Comparison of ENCODE assay signal across 12 mouse cellular contexts in genomic region chr2:166346421-166347182, GRCm38 (mm10).
DNase-seq lines count a peak whose midpoint lies in the region; ATAC-seq lines count a peak whose summit lies in the region.
"Had no signal": no experiment of that assay in that cellular context is flagged by ENCODE, and none has a peak within 500 bp of the region (broad histone marks: within the 10 kb centered on the region; RNA-seq: fewer than 3 reads in every experiment).

No protein-coding gene starts in this region.

- no peak overlapping the region for H3K4me3 ChIP-seq in forebrain, embryonic 11.5 days (ENCODE audit: low read depth, low read length)
- no peak overlapping the region for H3K4me3 ChIP-seq in forebrain, embryonic 10.5 days
- no peak overlapping the region for H3K4me3 ChIP-seq in midbrain, embryonic 12.5 days
- H3K4me3 ChIP-seq: limb, embryonic 12.5 days had no signal

- no peaks in the 10 kb centered on the region for H3K36me3 ChIP-seq in forebrain, embryonic 11.5 days (ENCODE audit: control insufficient read depth, insufficient read depth, low read length)
- H3K36me3 ChIP-seq in forebrain, embryonic 10.5 days (replicated peaks): no peaks in the 10 kb centered on the region
- H3K36me3 ChIP-seq in midbrain, embryonic 12.5 days: no peaks in the 10 kb centered on the region
- H3K36me3 ChIP-seq: G1E; limb, embryonic 12.5 days had no signal

- no peak overlapping the region for H3K4me2 ChIP-seq in forebrain, embryonic 11.5 days (ENCODE audit: low read depth, low read length, severe bottlenecking)
- H3K4me2 ChIP-seq in midbrain, embryonic 12.5 days (replicated peaks): no peak overlapping the region
- H3K4me2 ChIP-seq: limb, embryonic 12.5 days had no signal

- H3K4me1 ChIP-seq in forebrain, embryonic 11.5 days (replicated peaks; ENCODE audit: control insufficient read depth, insufficient read depth, low read length): peaks cover 7% of the 10 kb centered on the region; the same call in 1 of the 2 replicates
- peaks cover 48% of the 10 kb centered on the region for H3K4me1 ChIP-seq in forebrain, embryonic 10.5 days
- peaks cover 30% of the 10 kb centered on the region for H3K4me1 ChIP-seq in midbrain, embryonic 12.5 days

- H3K27me3 ChIP-seq in forebrain, embryonic 11.5 days (ENCODE audit: control insufficient read depth, insufficient read depth, low read length): peaks cover 3% of the 10 kb centered on the region; the same call in 1 of the 2 replicates
- H3K27me3 ChIP-seq in forebrain, embryonic 10.5 days (ENCODE audit: poor library complexity, severe bottlenecking): peaks cover 76% of the 10 kb centered on the region
- peaks cover 62% of the 10 kb centered on the region for H3K27me3 ChIP-seq in midbrain, embryonic 12.5 days

- ATAC-seq in forebrain, embryonic 11.5 days (replicated peaks; ENCODE audit: low FRiP score): 0 out of 2 replicates have a peak, but pooled peaks have one; percentile 27
- ATAC-seq in midbrain, embryonic 12.5 days (ENCODE audit: low FRiP score, low read depth): peak; percentile 52; the same call in 1 of the 2 replicates

- no peak for DNase-seq in forebrain, embryonic 11.5 days (ENCODE audit: low spot score)
- DNase-seq in forebrain, embryonic 10.5 days (ENCODE audit: extremely low spot score, low spot score): no peak
- peak; percentile 66 to 75 for DNase-seq in right cerebral cortex, postnatal 10 days (ENCODE audit: low spot score in 2 of 2)
- no peak for DNase-seq in right cerebral cortex, postnatal 36 days (ENCODE audit: low spot score in 2 of 2)
- DNase-seq in thymus, postnatal 4 days: no peak
- no peak for DNase-seq in cerebellum, adult 9-10 months
- no peak for DNase-seq in ovary, postnatal 36 days (ENCODE audit: low spot score)
- DNase-seq: heart, adult 11 months; lung, adult 2 months had no signal

- H3K9me3 ChIP-seq in forebrain, embryonic 11.5 days (ENCODE audit: control insufficient read depth, low read length): no peaks in the 10 kb centered on the region
- H3K9me3 ChIP-seq in forebrain, embryonic 10.5 days: no peaks in the 10 kb centered on the region
- no peaks in the 10 kb centered on the region for H3K9me3 ChIP-seq in midbrain, embryonic 12.5 days
- H3K9me3 ChIP-seq: limb, embryonic 12.5 days had no signal

- no peak overlapping the region for H3K9ac ChIP-seq in forebrain, embryonic 11.5 days (ENCODE audit: low read length)
- no peak overlapping the region for H3K9ac ChIP-seq in midbrain, embryonic 12.5 days (replicated peaks)
- H3K9ac ChIP-seq: limb, embryonic 12.5 days had no signal

- WGBS in forebrain, embryonic 11.5 days: 58% methylated on average over 18 of the region's 18 CpGs
- WGBS in forebrain, embryonic 10.5 days: 84% methylated on average over 18 of the region's 18 CpGs
- WGBS in midbrain, embryonic 12.5 days: 51% methylated on average over 18 of the region's 18 CpGs

- no peak overlapping the region for H3K27ac ChIP-seq in forebrain, embryonic 11.5 days (ENCODE audit: low read depth, low read length)
- no peak overlapping the region for H3K27ac ChIP-seq in forebrain, embryonic 10.5 days
- H3K27ac ChIP-seq in midbrain, embryonic 12.5 days (replicated peaks): peak overlapping the region; percentile 10; the same call in 1 of the 2 replicates
- H3K27ac ChIP-seq: limb, embryonic 12.5 days had no signal

Comparison
In these comparisons a context has a peak if more than half of its experiments do, and no peak if none do; other contexts are left out.
1. DNase-seq: peak in right cerebral cortex, postnatal 10 days (2 of 2); none in forebrain, embryonic 11.5 days (single experiment), forebrain, embryonic 10.5 days (single experiment), right cerebral cortex, postnatal 36 days (0 of 2), thymus, postnatal 4 days (single experiment), cerebellum, adult 9-10 months (single experiment) and ovary, postnatal 36 days (single experiment).